Mouse (Mus musculus): ENCODE measurements around the gene 2700049A03Rik.

GRCm38 (mm10) chr12:71204303-71204702 lies 67.7 kb downstream of the 2700049A03Rik start:
- TF ChIP-seq CTCF (IDR thresholded peaks at IDR 0.05; ENCODE audit: control insufficient read depth, insufficient read depth, insufficient replicate concordance, low read depth, low read length) = no peak
- no peak for TF ChIP-seq POLR2A (IDR thresholded peaks at IDR 0.05; ENCODE audit: control insufficient read depth, low read depth, low read length)

Measured in testis, adult 2 months (tissue).